Mouse (Mus musculus): ENCODE measurements around the gene Slc27a4.

- TF ChIP-seq CTCF (IDR thresholded peaks at IDR 0.05; ENCODE audit: extremely low read depth, insufficient read depth, insufficient read length, insufficient replicate concordance) (no peak), POLR2A (IDR thresholded peaks at IDR 0.05; ENCODE audit: low read depth, low read length) (no peak)
These were observed 32.3 kb upstream of the Slc27a4 start for GRCm38 (mm10) chr2:29770162-29770561.

Measured in spleen, adult 2 months (tissue).